Mouse (Mus musculus): ENCODE measurements around the gene Sept9. TPM values are rescaled to one million over a fixed set of nuclear protein-coding genes. Genes with fewer than 3 reads are reported as not detected.

Gene Sept9
- polyA plus RNA-seq, 1 experiment, result 493 TPM

GRCm38 (mm10) chr11:117322730-117323579 is 123.5 kb downstream of the Sept9 start:
- TF ChIP-seq GATA1 (IDR thresholded peaks at IDR 0.05; ENCODE audit: low read length), result no peak

- no peak for TF ChIP-seq GATA1 (IDR thresholded peaks at IDR 0.05; ENCODE audit: low read length)
These were observed 124.6 kb downstream of the Sept9 start for GRCm38 (mm10) chr11:117323976-117324574.

GRCm38 (mm10) chr11:117325131-117325467 is 125.6 kb downstream of the Sept9 start:
- TF ChIP-seq GATA1 (IDR thresholded peaks at IDR 0.05; ENCODE audit: low read length), result no peak

- no peak for TF ChIP-seq GATA1 (IDR thresholded peaks at IDR 0.05; ENCODE audit: low read length)
These were observed 126.1 kb downstream of the Sept9 start for GRCm38 (mm10) chr11:117325468-117326139.

GRCm38 (mm10) chr11:117326140-117326725 is 126.8 kb downstream of the Sept9 start:
- no peak for TF ChIP-seq GATA1 (IDR thresholded peaks at IDR 0.05; ENCODE audit: low read length)

- no peak for TF ChIP-seq GATA1 (IDR thresholded peaks at IDR 0.05; ENCODE audit: low read length)
These were observed 127.6 kb downstream of the Sept9 start for GRCm38 (mm10) chr11:117326867-117327600.

GRCm38 (mm10) chr11:117327633-117328032 is 128.2 kb downstream of the Sept9 start:
- TF ChIP-seq GATA1 (IDR thresholded peaks at IDR 0.05; ENCODE audit: low read length), result no peak

- TF ChIP-seq GATA1 (IDR thresholded peaks at IDR 0.05; ENCODE audit: low read length), result no peak
These were observed 130.9 kb downstream of the Sept9 start for GRCm38 (mm10) chr11:117330076-117330950.

- no peak for TF ChIP-seq GATA1 (IDR thresholded peaks at IDR 0.05; ENCODE audit: low read length)
These were observed 131.4 kb downstream of the Sept9 start for GRCm38 (mm10) chr11:117330951-117331254.

GRCm38 (mm10) chr11:117331361-117332241 is 132.1 kb downstream of the Sept9 start:
- TF ChIP-seq GATA1 (IDR thresholded peaks at IDR 0.05; ENCODE audit: low read length), result no peak

- TF ChIP-seq GATA1 (IDR thresholded peaks at IDR 0.05; ENCODE audit: low read length), result no peak
These were observed 133.0 kb downstream of the Sept9 start for GRCm38 (mm10) chr11:117332242-117333149.

GRCm38 (mm10) chr11:117333150-117333715 is 133.8 kb downstream of the Sept9 start:
- no peak for TF ChIP-seq GATA1 (IDR thresholded peaks at IDR 0.05; ENCODE audit: low read length)

Data from G1E-ER4 (cell line).